Mouse (Mus musculus) ovary, postnatal 36 days (tissue): Measurements from ENCODE around the gene Cds1.

Experiments
- DNase-seq: peaks from one replicate; pipeline ENCODE4 v3.0.0; 2022; ENCODE audit warnings: low spot score, mixed read lengths

Cds1 gene

DNA sequence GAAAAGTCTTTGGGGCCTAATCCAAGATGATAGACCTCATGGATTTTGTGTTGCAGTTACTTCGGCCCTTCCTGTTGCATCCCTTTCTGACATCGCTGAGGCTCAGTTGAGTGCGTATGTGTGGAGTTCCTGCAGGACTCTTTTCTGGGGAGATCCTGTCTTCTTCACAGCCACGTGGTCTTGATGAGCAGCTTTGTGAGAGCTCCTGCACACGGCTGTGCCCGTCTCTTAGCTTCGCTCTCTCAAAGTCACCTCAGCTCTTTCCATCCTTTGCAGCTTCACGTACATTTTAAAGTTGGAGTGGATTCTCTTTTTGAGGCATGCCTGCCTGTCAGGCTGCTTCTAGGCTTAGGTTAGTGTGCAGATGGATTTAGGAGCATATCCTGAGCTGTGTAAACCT is 11.6 kb downstream of the Cds1 start:
- DNase-seq: no peak

DNA sequence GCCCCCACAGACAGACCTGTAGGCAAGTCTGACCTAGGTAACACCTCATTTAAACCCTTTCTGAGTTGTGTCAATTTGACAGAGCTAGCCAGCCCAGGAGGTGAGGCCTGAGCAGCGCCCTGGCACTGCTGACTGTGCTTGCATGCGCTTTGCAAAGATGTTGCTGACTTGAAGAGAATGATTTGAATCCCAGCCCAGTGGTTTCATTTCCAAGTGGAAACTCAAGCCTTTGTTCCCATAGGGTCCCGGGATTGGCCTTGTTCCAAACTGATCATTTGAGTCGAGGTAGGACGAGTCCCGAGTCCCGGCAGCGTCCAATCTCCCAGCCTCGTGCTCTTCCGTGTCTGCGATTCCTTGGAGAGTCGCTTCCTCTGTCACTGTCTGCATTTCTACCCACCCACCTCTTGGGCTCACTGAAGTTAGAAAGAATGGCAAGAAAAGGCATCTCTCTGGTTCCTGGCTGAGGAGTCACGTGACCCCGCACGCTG is 14.5 kb downstream of the Cds1 start:
- no peak for DNase-seq

DNA sequence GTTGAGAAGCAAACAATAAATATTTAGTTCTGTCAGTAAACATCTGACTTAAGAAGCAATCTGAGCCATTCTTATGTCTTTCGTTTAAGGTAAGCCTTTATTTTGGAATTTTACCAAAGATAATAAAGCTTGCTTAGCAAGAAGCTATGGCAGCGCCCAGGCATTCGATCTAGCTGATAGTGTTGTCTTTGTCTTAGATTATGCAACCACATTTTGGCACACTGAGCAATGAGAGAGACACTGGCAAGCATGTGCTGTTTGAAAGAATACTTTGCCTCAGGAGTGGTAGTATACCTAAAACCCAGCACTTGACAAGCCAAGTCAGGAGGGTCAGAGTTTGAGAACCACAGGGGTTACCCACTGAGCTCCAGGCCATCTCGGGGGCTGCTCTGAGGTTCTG is 16.0 kb downstream of the Cds1 start:
- no peak for DNase-seq

DNA sequence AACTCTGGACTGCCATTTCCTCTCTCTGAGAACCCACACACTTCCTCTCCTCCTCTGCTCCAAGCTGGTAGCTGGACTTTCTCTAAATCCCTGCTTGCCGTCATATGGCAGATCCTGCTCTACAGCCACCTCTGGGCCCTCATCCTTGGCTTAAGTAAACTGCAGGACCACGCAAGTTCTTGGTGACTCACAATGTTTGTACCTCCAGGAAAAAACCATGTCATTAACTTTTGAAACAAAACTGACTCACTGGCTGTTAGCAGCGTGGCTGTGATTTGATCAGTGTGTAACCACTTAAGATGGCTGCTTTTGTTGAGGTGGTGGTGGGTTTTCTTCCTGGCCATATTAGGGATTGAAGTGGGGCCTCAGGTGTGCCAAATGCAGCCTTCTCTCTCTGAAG is 19.4 kb downstream of the Cds1 start:
- DNase-seq: no peak

GRCm38 (mm10) chr5:101784787-101785186 is 19.9 kb downstream of the Cds1 start:
- no peak for DNase-seq

GRCm38 (mm10) chr5:101785921-101786614 is 21.1 kb downstream of the Cds1 start:
- no peak for DNase-seq

DNA sequence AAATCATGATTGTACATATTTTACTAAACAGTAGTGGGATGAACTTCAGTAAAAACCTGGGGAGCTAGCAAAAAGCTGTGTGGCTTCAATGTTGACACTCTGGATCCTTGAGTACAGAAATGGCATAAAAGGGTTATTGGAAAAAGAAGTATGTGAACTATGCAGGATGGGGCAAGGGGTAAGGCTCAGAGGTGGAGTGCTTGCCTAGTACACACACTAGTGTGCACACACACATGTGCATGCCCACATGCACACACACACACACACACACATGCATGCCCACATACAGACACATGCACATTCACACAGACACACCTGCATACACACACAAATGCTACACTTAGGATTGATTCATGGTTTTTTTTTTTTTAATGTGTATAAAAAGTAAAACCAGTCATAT is 24.8 kb downstream of the Cds1 start:
- no peak for DNase-seq

DNA sequence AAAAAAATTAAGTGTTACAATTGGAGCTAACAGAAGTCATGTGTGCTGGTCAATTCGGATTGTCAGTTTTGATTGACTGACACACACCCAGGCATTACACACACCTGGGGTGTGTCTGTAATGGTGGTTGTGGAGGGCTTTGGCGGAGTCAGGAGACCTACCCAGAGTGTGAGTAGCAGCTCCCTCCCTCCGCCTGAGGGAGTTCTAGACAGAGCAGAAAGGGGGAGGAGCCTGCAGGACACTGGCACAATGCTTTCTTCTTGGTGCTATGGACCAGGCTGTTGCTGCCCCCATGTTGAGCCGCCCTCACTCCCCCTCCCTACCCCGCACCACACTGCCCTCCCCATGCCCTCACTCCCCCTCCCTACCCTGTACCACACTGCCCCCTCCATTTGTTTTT is 25.6 kb downstream of the Cds1 start:
- no peak for DNase-seq

DNA sequence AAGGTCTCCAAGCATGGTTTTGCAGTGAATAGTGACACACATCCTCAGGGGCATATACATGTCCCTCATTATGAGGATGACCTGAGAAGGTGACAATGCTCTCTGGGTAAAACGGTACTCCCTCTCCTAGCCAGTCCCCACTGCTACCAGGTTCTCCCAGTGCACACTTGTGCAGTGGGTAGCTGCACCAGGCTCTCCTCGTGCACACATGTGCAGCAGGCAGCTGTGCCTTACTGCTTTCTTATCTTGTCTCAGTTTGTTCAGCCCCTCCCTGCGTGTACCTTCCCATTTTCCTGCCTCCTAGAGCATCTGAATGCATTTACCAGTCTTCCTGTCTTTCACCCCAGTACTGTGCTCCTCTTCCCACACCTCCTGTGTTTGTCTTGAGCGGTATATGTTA is 27.7 kb downstream of the Cds1 start:
- no peak for DNase-seq

GRCm38 (mm10) chr5:101801891-101802290 is 37.0 kb downstream of the Cds1 start:
- DNase-seq: no peak

GRCm38 (mm10) chr5:101802358-101803022 is 37.6 kb downstream of the Cds1 start:
- no peak for DNase-seq

- no peak for DNase-seq
Measured at GRCm38 (mm10) chr5:101811296-101812169, 46.6 kb downstream of the Cds1 start.

DNA sequence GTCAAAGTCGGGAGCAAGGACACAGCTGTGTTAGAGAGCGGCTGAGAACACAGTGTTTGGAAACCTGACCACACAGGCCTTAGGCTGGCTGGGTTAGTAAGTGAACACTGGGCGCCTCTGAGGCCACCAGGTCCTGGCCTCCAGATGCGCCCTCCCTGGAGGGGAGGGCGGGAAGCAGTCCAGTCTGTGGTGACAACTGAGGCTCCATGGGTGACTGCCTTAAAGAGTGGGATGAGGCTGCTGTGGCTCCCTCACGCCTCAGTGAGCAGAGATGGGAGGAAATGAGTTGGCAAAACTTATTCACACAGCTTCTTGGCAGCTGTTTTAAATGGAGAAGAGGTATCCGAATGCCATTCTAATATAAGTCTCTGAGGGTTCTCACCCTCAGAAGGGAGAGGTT is 51.9 kb downstream of the Cds1 start:
- no peak for DNase-seq

DNA sequence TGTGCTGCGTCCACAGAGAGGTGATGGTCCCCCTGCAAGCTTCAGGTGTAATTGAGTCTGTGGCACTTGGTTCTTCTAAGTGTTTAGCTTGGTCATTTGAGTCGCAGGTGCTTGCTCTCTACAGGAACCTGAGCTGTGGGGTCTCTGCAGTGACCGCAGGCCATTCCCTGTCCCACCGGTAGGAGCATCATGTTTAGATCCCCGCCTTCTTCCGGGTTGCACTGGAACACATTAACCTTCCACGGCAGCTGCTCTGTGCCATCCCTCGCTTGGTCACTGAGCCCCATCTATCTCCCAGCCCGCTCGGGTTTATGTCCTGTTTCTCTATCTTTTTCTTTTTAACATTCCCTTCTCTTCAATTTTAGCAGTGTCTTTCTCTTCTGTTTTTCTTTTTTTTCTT is 54.3 kb downstream of the Cds1 start:
- DNase-seq: no peak

- no peak for DNase-seq
Measured at GRCm38 (mm10) chr5:101819844-101820243, 54.9 kb downstream of the Cds1 start.

GRCm38 (mm10) chr5:101821052-101821451 is 56.1 kb downstream of the Cds1 start:
- DNase-seq: no peak

DNA sequence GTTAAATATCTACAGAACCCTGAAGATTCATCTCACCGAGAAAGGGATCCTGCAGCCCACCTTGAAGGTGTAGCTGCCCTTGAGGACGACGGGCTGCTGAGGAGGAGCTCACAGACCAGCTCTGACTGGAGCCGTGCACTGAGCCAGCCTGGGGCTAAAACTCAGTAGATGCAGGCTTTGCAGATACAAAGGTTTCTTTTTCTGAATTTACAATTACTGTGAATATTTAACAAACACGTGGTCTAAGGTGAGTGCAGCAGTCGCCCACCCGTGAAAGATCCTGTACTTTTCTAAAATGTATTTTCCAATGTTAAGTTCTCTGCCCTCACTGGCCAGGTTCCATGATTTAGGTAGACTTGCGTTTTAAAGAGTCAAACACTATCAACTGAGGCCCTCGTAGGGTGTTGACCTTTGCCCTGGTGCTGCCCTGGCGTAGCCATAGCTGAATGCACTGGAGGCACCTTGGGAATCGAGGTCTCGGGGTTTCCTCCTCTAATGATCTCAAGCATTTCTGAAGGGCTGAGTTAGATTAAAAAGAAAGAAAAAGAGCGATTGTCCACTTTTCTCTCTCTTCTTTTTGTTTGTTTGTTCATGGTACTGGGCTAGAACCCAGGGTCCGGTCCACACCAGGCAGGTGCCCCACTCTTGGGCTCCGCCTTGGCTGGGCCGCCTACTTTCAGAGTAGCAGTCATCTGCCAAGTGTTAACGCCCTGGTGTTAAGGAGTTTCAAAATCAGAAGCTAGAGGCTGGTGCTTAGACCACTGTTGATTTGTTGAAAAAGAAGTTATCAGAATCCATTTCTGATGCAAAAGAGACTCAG is 56.8 kb downstream of the Cds1 start:
- DNase-seq: no peak

GRCm38 (mm10) chr5:101822311-101822670 is 57.4 kb downstream of the Cds1 start:
- DNase-seq: no peak

- DNase-seq: no peak
Measured at GRCm38 (mm10) chr5:101825111-101825911, 60.4 kb downstream of the Cds1 start.

- peak; percentile 67 for DNase-seq
Measured at GRCm38 (mm10) chr5:101826531-101826970, 61.6 kb downstream of the Cds1 start.

DNA sequence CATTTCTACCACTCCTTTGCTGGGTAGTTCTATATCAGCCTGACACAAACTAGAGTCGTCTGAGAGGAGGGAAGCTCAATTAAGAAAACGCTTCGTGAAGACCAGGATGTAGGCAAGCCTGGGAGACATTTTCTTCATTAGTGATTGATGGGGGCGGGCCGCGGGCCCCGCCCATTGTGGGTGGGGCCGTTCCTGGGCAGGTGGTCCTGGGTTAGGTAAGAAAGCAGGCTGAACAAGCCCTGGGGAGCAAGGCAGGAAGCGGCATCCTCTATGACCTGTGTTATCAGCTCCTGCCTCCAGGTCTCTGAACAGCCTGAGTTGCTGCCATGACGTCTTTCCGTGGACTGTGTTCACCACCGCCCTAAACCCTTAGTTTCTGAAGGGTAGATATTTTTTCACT is 62.5 kb downstream of the Cds1 start:
- no peak for DNase-seq
